Mouse (Mus musculus) heart, adult 2 months (tissue): ENCODE measurements around the gene B3galt5.

Source experiments
- CTCF ChIP-seq: fragments of 200-600 bp; IDR thresholded peaks from 2 replicates; pipeline ENCODE4 v1.8.1; 2022; ENCODE audit warnings: antibody characterized with exemption, mild to moderate bottlenecking, moderate library complexity
- EP300 ChIP-seq: fragments of 200-500 bp; IDR thresholded peaks from 2 replicates; pipeline ENCODE4 v1.6.1; 2011; ENCODE audit warnings: low read depth, low read length, control low read depth; ENCODE audit not compliant: insufficient read depth
- POLR2A ChIP-seq: fragments of 200-500 bp; IDR thresholded peaks from 2 replicates; pipeline ENCODE4 v1.6.1; 2011; ENCODE audit warnings: mild to moderate bottlenecking, low read depth, low read length, control low read depth; ENCODE audit not compliant: insufficient read depth

DNA sequence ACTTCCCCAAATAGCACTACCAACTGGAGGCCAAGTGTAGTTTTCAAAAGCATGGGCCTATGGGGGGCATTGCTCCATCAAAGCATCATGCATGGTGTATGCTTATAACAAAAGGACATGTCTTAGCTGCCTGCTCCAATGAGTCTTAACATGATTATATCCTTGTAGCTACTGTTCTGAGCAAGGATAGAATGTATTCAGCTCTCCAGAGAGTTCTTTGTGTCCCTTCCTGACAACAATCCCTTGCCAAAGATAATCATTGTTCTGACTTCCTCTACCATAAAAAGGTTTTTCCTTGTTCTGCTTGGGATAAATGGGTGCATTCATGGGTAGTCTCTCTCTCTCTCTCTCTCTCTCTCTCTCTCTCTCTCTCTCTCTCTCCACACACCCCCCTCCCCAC, 68.8 kb downstream of the B3galt5 start:
- TF ChIP-seq POLR2A (no peak), CTCF (no peak), EP300 (no peak)
